Comparison of ENCODE assay signal across 12 mouse cellular contexts in the genomic region with DNA sequence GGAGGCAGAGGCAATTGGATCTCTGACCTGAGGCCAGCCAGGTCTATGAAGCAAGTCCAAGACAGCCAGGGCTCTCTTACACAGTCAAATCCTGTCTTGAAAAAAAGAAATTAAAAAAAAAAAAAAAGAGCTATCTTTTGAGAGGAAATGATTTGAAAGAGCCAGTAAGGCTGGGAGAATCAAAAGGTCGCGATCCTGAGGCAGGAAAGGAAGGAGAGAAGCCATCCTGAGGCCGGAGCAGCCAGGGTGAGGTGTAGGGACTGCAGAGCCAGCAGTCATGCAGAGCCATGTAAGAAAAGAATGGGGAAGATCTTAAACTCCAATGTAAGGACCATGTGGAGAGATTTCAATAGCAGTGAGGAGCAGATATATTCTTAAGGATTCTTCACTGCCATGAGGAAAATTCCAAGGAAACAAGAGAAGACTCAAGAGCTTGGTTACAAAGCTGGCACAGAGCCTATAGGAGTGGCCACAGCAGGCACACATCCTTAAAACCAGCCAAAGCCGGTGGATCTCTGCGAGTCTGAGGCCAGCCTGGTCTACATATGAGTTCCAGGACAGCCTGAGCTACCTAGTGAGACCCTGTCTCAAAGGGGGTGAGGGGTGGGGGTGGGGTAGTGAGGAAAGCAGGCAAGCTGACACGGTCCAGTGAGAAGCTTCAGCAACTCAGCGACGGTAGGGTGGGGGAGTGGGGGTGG.
A peak's percentile ranks its signal among the peaks of the same experiment; 100 is the strongest.
DNase-seq lines count a peak whose midpoint lies in the region; ATAC-seq and TF ChIP-seq lines count a peak whose summit lies in the region.
"Had no signal": no experiment of that assay in that cellular context is flagged by ENCODE, and none has a peak within 500 bp of the region (broad histone marks: within the 10 kb centered on the region; RNA-seq: fewer than 3 reads in every experiment).

No protein-coding gene starts in this region.

- no peaks in the 10 kb centered on the region for H3K27me3 ChIP-seq in embryonic facial prominence, embryonic 13.5 days
- H3K27me3 ChIP-seq in embryonic facial prominence, embryonic 10.5 days (replicated peaks; ENCODE audit: low read depth, poor library complexity, severe bottlenecking), result no peaks in the 10 kb centered on the region
- no peaks in the 10 kb centered on the region for H3K27me3 ChIP-seq in kidney, adult 2 months (replicated peaks; ENCODE audit: control insufficient read depth, insufficient read depth, low read length)
- no peaks in the 10 kb centered on the region for H3K27me3 ChIP-seq in neural tube, embryonic 13.5 days
- no peaks in the 10 kb centered on the region for H3K27me3 ChIP-seq in neural tube, embryonic 15.5 days (replicated peaks)
- H3K27me3 ChIP-seq in stomach, embryonic 16.5 days (ENCODE audit: control insufficient read depth, insufficient read depth, low read length), result no peaks in the 10 kb centered on the region

- no peak for TF ChIP-seq POLR2A in kidney, adult 2 months (IDR thresholded peaks at IDR 0.05; ENCODE audit: low read depth, low read length)

- H3K9me3 ChIP-seq in embryonic facial prominence, embryonic 13.5 days, result no peaks in the 10 kb centered on the region
- H3K9me3 ChIP-seq in embryonic facial prominence, embryonic 10.5 days, result no peaks in the 10 kb centered on the region
- no peaks in the 10 kb centered on the region for H3K9me3 ChIP-seq in neural tube, embryonic 13.5 days
- no peaks in the 10 kb centered on the region for H3K9me3 ChIP-seq in neural tube, embryonic 15.5 days (replicated peaks)
- H3K9me3 ChIP-seq in stomach, embryonic 16.5 days (replicated peaks; ENCODE audit: control insufficient read depth, low read length), result no peaks in the 10 kb centered on the region

- H3K4me1 ChIP-seq in embryonic facial prominence, embryonic 13.5 days, result peaks cover 61% of the 10 kb centered on the region
- H3K4me1 ChIP-seq in embryonic facial prominence, embryonic 10.5 days, result peaks cover 58% of the 10 kb centered on the region
- peaks cover 9% of the 10 kb centered on the region; the same call in 1 of the 2 replicates for H3K4me1 ChIP-seq in kidney, adult 2 months (ENCODE audit: control insufficient read depth, insufficient read depth, low read length)
- H3K4me1 ChIP-seq in neural tube, embryonic 13.5 days (replicated peaks), result peaks cover 76% of the 10 kb centered on the region
- H3K4me1 ChIP-seq in neural tube, embryonic 15.5 days, result peaks cover 51% of the 10 kb centered on the region
- peaks cover 74% of the 10 kb centered on the region for H3K4me1 ChIP-seq in stomach, embryonic 16.5 days (ENCODE audit: control insufficient read depth, insufficient read depth, low read length)

- no peak overlapping the region for H3K4me3 ChIP-seq in embryonic facial prominence, embryonic 13.5 days
- no peak overlapping the region for H3K4me3 ChIP-seq in embryonic facial prominence, embryonic 10.5 days
- no peak overlapping the region for H3K4me3 ChIP-seq in kidney, adult 2 months (ENCODE audit: insufficient read depth, low read depth, low read length)
- no peak overlapping the region for H3K4me3 ChIP-seq in neural tube, embryonic 13.5 days
- H3K4me3 ChIP-seq in neural tube, embryonic 15.5 days (replicated peaks), result no peak overlapping the region
- H3K4me3 ChIP-seq in stomach, embryonic 16.5 days (replicated peaks; ENCODE audit: low read length), result no peak overlapping the region

- ATAC-seq in embryonic facial prominence, embryonic 13.5 days (ENCODE audit: insufficient number of reproducible peaks, insufficient read depth, low FRiP score, low TSS enrichment, low read depth), result no peak
- ATAC-seq in neural tube, embryonic 13.5 days (ENCODE audit: low read depth), result no peak
- ATAC-seq in neural tube, embryonic 15.5 days (ENCODE audit: low FRiP score), result no peak
- no peak for ATAC-seq in stomach, embryonic 16.5 days (ENCODE audit: insufficient read depth, low FRiP score)
- ATAC-seq: forebrain, embryonic 16.5 days; inflammation-experienced regulatory T-cells, adult 6 months; midbrain, embryonic 16.5 days had no signal

- H3K27ac ChIP-seq in embryonic facial prominence, embryonic 13.5 days, result peak overlapping the region; percentile 84
- no peak overlapping the region for H3K27ac ChIP-seq in embryonic facial prominence, embryonic 10.5 days (replicated peaks)
- peak overlapping the region; percentile 49 for H3K27ac ChIP-seq in kidney, adult 2 months (ENCODE audit: insufficient read depth, low read depth, low read length)
- H3K27ac ChIP-seq in neural tube, embryonic 13.5 days (replicated peaks), result peak overlapping the region; percentile 68
- no peak overlapping the region for H3K27ac ChIP-seq in neural tube, embryonic 15.5 days (replicated peaks)
- H3K27ac ChIP-seq in stomach, embryonic 16.5 days (ENCODE audit: low read length), result peak overlapping the region; percentile 88

- 63% methylated on average over 8 of the region's 8 CpGs for WGBS in embryonic facial prominence, embryonic 13.5 days
- 73% methylated on average over 8 of the region's 8 CpGs for WGBS in embryonic facial prominence, embryonic 10.5 days
- 41% methylated on average over 8 of the region's 8 CpGs for WGBS in kidney, adult 2 months
- 67% methylated on average over 8 of the region's 8 CpGs for WGBS in neural tube, embryonic 13.5 days
- WGBS in neural tube, embryonic 15.5 days, result 77% methylated on average over 8 of the region's 8 CpGs
- WGBS in stomach, embryonic 16.5 days, result 60% methylated on average over 8 of the region's 8 CpGs

- H3K36me3 ChIP-seq in embryonic facial prominence, embryonic 13.5 days, result 0 out of 2 replicates have a peak, but pooled peaks cover 5% of the 10 kb centered on the region
- peaks cover 5% of the 10 kb centered on the region for H3K36me3 ChIP-seq in embryonic facial prominence, embryonic 10.5 days (replicated peaks)
- H3K36me3 ChIP-seq in kidney, adult 2 months (ENCODE audit: control insufficient read depth, insufficient read depth, low read length), result no peaks in the 10 kb centered on the region
- peaks cover 8% of the 10 kb centered on the region; the same call in 1 of the 2 replicates for H3K36me3 ChIP-seq in neural tube, embryonic 13.5 days
- peaks cover 2% of the 10 kb centered on the region for H3K36me3 ChIP-seq in neural tube, embryonic 15.5 days
- no peaks in the 10 kb centered on the region for H3K36me3 ChIP-seq in stomach, embryonic 16.5 days (ENCODE audit: control insufficient read depth, insufficient read depth, low read length)

- no peak overlapping the region for H3K9ac ChIP-seq in embryonic facial prominence, embryonic 13.5 days
- H3K9ac ChIP-seq in neural tube, embryonic 13.5 days, result no peak overlapping the region
- no peak overlapping the region for H3K9ac ChIP-seq in neural tube, embryonic 15.5 days (replicated peaks)
- H3K9ac ChIP-seq in stomach, embryonic 16.5 days (ENCODE audit: low read length), result no peak overlapping the region

- no peak for TF ChIP-seq CTCF in kidney, adult 2 months (conservative IDR thresholded peaks at IDR 0.05; ENCODE audit: insufficient read depth, insufficient read length, low read depth, low read length)

- no peak for DNase-seq in embryonic facial prominence, embryonic 10.5 days (ENCODE audit: low spot score)
- peak; percentile 53 for DNase-seq in kidney, adult 2 months
- DNase-seq in kidney, adult 18-20 months, result no peak
- DNase-seq in urinary bladder, postnatal 25 days (ENCODE audit: low spot score), result no peak
- DNase-seq: thymus, adult 18-20 months had no signal

- H3K4me2 ChIP-seq in embryonic facial prominence, embryonic 13.5 days, result no peak overlapping the region
- H3K4me2 ChIP-seq in neural tube, embryonic 13.5 days, result no peak overlapping the region
- H3K4me2 ChIP-seq in neural tube, embryonic 15.5 days, result no peak overlapping the region
- H3K4me2 ChIP-seq in stomach, embryonic 16.5 days (ENCODE audit: low read depth, low read length), result no peak overlapping the region

Comparison
In these comparisons a context has a peak if more than half of its experiments do, and no peak if none do; other contexts are left out.
1. H3K27ac ChIP-seq: peak in embryonic facial prominence, embryonic 13.5 days (single experiment), kidney, adult 2 months (single experiment), neural tube, embryonic 13.5 days (single experiment) and stomach, embryonic 16.5 days (single experiment); none in embryonic facial prominence, embryonic 10.5 days (single experiment) and neural tube, embryonic 15.5 days (single experiment).